Mouse (Mus musculus) CD4-positive, CD25-positive, alpha-beta regulatory T cell, adult 4 months (primary cell): ENCODE measurements around the gene Spats2. TPM values are rescaled to one million over a fixed set of nuclear protein-coding genes. Genes with fewer than 3 reads are reported as not detected.

Source experiments
- ATAC-seq: one replicate; pipeline ENCODE4 v1.8.0; 2017
- polyA plus RNA-seq, 2 experiments: library from polyadenylated mRNA; unstranded; fragments of 100-300 nt; shearing (Covaris generic); gene quantifications; one replicate each; pipeline ENCODE4 v1.2.1; 2017

Spats2 gene
- polyA plus RNA-seq, 2 experiments from 2014 or later, result 0.62 TPM; not detected in 1

DNA sequence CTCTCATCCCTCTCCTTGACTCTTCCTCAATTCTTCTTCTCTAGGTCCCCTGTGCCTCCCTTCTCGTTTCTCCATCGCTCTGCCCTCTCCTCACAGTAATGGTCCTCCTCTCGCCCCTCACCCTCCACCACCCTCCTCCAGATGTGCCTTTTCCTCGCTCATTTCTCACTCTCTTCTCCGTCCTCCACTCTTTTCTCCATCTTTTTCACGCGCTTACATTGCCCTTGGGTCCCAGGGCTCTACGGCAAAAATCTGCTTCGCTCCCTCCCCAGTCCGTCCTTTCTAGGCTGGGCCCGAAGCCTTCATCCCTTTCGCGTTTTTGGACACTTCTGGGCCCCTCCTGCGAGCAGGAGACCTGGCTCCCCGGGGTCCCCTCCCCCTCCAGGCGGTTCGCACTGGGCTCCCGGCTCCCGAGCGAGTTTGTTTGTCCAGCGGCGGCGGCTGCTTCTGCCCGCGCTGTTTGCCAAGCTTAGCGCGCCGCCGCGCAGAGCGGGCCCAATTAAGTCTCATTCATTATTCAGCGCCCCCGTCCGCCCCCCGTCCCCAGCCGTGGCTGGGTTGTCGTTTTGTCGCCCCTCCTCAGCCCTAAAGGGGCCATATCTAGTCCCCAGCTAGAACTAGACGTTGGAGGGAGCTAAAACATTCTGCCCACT lies 27.8 kb upstream of the Spats2 start:
- no peak for ATAC-seq

DNA sequence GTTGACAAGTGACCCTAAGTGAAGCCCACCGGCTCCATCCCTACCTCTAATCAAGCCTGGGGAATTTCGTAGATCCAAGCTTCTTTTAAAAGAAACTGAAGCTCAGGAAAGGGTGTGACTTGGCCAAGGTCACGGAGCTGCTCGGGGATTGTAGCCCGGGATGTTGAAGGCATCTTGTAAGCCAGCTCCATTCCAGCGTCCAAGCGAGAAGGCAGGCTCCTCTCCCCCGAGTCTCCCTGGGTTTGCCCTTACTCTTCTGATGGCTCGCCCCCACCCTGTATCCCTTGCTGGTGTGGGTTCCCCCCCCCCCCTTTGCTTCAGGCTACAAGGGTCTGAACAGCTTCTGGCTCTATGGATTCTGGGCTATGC lies 27.2 kb upstream of the Spats2 start:
- no peak for ATAC-seq

DNA sequence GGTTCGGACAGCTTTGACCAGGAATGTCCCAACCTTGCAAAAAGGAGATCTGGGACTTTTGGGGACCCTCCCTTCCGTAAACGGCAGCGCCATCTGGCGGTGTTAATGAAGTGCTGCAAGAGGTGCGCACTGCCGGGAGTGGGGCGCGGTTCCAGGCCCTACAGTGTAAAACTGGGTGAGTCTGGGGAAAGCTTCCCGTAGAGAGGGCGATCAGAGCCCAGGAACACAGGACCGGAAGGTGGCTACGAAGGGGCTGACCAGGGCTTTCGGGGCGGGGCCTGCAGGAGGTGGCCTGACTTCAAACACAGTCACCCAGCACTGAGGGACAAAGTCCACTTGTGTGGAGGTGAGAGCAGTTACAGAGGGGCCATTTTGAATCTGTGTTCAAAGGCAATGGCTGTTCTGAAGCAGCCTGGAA lies 26.6 kb upstream of the Spats2 start:
- ATAC-seq, result no peak

DNA sequence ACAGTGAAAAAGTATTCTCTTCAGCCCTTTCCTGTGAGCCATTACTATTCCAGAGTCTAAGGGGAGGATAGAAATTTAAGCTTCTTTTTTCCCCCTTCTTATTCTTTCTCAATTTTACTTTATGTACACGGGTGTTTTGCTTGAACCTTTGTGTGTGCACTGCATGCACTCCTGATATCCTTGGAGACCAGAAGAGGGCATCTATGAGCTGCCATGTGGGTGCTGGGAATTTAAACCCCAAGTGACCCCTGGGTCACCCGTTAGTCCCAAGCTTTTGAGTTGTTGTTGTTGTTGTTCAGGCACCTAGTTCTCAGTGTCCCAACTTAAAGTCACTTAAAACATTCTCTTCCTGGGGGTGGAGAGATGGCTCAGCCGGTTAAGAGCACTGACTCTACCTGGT lies 25.7 kb upstream of the Spats2 start:
- ATAC-seq, result no peak

DNA sequence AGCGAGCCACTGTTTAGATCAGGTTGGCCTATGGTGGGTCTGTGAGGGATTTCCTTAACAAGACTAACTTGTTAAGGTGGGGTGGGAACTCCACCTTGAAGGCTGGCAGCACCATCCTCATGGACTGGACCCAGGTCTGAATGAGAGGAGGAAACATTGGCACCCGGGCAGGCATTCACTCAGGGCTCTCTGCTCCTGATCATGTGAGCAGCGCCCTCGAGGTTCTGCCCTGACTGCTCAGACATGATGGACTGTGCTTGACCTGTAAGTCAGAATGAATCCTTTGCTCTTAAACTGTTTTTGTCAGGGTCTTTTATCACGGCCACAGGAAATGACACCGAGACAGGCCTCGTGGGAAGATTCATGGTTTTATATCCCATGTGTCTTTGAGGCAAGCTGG lies 20.5 kb upstream of the Spats2 start:
- no peak for ATAC-seq

DNA sequence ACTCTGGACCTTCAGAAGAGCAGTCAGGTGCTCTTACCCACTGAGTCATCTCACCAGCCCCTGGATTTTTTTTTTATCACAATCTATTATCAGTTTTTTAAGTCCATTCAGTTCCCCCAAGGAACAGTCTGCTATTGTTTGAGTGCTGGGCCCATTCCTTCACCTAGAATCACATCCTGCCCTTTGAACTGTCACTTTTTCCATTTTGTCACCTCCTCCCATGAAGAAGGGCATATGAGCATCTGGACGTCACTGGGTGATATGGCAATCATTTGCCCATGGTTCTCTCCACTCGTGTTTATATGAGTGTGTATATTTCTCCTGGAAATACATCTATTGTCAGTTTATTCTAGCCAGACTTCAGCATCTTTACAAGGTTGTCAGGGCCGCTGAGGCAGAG lies 17.9 kb upstream of the Spats2 start:
- ATAC-seq, result no peak

DNA sequence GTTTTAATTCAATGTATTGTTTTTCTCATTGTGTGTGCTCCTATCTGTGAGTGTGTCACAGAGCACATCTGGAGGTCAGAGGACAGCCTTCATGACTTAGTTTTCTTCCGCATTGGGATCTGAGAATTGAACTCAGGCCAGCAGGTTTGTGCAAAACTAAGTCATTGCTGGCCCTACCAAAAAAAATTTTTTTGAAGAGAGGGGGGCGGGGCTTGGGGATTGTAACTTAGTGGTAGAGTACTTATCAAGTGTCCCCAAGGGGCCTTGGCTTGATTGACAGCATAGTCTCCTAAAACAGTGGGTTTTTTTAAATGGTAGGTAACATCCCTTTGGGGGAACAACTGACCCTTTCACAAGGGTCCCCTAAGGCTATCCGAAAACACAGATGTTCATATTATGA lies 14.6 kb upstream of the Spats2 start:
- no peak for ATAC-seq

DNA sequence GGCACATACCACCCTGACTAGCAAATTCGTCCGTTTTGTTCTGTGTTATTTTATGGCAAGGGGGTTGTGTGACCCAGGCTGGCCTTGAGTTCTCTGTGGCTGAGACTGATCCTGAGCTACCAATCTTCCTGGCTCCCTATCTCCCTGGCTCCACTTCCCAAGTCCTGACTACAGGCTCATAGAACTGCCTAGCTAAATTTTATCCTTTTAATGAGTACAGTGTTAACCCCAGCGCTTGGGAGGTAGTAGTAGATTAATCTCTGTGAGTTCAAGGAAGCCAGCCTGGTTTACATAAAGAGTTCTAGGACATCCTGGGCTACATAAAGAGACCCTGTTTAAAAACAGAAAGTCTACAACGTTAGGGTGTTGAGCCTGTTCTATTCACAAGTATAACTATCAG lies 13.9 kb upstream of the Spats2 start:
- ATAC-seq, result no peak

DNA sequence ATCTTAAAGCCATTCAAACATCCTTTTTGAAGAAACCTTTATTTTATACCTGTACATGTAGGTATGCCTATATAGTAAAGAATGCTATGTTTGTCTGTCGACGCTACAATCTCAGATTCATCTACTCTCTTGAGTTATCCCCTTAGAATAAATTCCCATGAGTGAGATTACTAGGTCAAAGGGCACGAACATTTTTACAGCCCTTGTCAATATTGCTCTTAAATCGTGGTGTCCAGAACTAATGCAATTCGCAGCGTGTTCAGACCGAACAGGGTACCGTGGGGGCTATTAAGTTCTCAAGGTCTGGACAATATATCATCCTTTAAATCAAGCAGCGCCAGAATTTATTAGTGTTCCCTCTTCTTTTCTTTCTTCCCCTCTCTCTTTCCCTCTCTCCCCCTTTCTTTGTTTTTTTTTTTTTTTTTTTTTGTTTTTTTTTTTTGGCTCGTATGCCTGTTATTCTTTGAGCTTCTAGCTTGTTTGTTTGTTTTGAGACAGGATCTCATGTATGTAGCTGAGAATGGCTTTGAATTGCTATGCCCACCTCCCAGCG lies 12.8 kb upstream of the Spats2 start:
- ATAC-seq, result no peak

DNA sequence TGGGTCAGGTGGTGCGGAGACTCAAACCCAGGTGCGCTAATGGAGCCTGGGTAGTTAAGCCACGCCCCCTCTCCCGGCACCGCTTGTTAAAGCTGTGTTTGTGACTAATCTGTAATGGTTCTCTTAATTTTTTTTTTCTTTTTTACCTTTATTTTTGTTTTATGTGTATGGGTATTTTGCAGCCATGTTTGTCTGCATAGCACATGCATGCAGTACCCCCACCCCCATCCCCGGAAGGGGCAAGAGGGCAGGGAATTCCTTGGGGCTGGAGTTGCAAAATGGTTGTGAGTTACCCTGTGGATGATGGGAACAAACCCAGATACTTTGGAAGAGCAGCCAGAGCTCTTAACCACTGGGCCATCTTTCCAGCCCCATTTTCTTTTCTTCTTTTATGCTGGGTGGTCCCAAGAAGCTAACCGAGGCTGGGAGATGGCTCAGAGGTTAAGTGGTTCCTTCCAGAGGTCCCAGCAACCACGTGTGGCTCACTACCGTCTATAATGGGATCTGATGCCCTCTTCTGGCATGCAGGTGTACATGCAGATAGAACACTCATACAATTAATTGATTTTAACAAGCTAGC lies 12.2 kb upstream of the Spats2 start:
- ATAC-seq, result no peak

DNA sequence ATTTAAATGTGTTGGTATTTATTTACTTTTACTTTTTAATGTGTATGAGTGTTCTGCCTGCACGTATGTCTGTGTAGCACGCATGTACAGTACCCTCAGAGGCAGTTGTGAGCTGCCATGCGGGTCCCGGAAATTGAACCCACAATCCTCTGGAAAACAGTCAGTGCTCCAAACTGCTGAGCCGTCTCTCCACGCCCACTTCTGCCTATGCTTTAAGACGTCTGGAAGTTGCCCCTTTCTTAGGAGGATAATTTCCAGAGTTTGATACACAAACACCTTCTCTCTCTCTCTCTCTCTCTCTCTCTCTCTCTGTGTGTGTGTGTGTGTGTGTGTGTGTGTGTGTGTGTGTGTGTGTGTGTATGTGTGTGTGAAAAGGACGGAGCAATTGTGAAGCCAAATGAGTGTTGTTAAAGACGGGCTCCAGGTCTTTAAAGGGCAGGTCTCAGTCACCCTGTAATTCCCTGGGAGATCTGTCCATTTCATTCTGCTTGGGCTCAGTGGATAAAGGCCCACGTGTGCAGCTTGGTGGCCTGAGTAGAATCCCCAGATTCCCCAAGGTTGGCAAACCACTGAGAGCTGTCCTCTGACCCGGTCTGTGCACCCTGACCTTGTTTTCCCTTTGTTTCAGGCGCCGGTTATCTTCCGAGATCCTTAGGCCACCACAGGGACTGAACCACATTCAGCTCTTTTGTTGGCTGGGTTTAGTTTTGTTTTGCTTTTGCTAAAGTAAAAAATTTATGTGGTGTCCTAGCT lies 11.2 kb upstream of the Spats2 start:
- ATAC-seq, result no peak

DNA sequence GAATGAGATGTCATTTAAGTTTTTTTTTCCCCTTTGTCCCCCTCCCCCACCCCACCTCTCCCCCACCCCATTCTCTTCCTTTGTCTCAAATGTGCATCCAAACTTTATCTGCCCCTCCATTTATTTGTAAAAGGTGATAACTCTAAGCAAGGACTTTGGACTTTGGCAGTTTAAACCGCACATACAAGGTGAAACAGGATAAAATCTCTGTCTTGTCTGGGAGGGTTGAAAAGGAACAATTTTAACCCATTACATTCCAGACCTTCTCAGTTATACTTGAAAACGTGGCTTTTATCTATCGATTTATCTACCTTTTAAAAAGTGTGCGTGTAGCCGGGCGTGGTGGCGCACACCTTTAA lies 10.7 kb upstream of the Spats2 start:
- no peak for ATAC-seq

DNA sequence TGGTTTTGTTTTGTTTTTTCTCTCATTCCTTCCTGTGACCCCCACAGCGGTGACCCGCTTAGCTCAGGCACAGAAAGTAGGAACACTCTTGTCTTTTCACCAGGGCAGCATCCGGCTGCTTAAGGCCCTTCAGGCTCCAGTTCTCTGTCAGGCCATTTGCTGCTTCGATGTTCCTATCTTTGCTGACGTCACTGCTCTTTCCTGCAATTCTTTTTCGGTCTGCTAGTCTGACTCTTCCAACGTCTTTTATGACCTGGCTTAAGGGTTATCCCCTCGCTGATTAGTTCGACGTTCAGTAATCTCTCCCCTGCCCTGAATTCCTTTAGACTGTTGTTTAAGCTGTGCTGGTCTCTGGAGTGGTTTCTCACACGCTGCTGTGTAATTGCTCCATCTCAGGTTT lies 9.2 kb upstream of the Spats2 start:
- ATAC-seq, result no peak

DNA sequence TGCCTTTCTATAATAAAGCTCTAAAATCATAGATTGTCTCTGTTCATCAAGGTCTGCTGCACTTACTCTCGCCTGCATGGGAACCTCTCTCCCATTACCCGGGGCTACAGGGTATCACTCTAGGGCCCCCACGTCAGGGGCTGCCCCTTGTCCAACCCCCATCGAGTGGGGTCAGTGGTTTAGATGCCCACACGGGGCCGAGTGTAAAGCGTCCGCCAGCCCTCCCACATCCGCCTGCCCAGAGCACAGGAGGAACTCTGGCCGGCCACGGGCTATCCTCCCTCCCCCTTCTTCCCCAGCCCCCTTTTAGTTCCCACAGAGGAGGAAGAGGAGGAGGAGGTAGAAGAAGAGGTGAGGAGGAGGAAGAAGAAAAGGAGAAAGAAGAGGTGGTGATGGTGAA lies 4.9 kb upstream of the Spats2 start:
- no peak for ATAC-seq

DNA sequence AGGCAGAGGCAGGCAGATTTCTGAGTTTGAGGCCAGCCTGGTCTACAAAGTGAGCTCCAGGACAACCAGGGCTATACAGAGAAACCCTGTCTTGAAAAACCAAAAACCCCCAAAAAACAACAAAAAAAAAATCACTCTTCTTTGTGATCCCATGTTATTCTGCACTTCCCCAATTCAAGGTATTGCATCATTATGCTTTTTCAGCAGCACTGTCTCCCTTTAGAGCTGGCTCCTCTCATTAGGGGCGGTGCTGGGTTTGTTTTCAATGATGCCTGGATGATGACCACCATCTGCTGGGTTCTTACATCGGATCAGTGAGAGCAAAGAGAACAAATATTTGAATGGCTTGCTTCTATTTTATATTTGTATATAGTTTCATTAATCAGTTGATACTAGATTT lies 3.1 kb upstream of the Spats2 start:
- ATAC-seq, result no peak

DNA sequence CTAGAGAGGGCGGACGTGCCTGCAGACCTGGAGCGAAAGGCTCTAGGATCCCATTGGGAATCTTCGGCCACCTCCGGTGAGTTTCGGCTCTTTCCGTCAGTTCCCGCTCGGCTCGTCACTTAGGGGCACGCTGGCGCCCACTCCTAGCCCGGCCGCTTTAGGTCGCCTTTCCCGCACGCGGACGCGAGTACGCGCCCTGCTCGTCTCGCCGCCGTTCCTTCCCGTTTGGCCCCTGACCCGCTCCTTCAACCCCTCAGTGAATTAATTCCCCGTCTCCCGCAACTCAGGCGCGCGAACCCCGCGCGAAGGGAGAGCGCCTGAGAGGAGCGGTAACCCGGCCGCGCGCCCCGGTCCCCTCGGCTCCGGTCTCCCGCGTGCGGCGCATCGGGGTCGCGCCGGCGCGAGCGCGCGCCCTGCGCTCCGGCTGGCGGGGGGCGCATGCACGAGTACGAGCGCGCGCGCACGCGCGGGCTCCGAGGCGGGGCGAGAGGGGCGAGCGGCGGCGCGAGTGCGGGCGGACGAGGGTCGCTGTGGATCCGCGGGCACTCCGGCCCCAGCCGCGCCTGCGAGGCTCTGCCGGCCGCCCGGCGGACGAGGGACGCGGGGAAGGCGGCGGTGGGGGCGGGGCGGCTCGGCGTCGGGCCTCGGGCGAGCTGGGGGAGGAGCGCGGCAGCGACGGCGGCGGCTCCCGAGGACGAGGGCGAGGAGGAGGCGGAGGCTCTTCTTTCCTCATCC lies 532 bp downstream of the Spats2 start:
- no peak for ATAC-seq

DNA sequence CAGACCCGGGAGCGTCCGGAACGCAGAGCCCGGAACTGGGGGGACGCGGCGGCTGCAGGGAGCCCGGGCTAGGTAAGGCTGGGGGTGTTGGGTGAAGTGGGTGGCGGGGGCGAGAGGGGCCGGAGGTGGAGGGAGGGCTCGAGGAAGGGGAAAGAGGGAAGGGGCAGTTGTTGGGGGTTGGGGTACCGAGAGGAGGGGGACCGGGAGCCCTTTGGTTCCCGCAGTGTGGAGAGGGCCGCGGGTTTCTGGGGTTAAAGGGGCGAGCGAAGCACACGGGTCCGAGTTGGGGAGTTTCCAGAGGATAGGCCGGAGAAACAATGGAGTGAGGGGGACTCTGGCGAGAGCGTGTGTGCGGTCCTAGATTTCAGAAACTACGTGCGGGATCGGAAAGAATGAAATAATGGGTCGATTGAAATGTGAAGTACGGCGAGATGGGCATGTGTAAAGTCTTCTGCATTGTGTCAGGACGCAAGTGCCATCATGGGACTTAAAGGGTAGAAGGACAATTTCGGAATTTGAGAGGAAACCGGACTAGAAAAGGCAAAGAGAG lies 1.2 kb downstream of the Spats2 start:
- no peak for ATAC-seq

DNA sequence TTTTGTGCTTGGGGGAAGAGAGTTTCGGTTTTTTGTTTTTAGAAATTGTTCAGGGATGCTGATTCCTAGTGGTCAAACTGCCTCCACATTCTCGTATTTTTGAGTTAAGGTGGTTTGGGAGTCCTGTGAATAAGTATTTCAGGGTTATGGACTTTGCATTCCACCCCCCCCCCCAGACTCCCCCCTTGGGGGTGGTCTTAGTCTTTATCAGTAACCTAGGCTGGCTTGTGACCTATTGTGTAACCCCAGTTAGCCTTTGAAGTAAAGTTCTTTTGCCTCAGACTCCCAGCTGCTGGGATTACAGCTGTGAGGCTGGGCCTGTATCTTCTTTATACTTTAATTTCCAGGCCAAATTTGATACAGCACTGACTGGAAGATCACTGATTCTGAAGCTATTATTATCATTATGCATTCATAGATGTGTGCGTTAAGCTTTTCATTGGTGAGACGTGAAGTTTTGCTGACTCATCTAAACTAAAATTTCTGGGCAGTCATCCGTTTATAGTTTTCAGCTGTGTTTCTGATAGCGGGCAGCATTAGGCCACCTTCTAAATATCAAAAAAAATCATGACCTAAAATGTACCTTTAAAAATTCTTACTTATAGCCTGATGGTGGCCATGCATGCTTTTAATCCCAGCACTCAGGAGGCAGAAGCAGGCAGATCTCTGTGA lies 2.3 kb downstream of the Spats2 start:
- ATAC-seq, result no peak

DNA sequence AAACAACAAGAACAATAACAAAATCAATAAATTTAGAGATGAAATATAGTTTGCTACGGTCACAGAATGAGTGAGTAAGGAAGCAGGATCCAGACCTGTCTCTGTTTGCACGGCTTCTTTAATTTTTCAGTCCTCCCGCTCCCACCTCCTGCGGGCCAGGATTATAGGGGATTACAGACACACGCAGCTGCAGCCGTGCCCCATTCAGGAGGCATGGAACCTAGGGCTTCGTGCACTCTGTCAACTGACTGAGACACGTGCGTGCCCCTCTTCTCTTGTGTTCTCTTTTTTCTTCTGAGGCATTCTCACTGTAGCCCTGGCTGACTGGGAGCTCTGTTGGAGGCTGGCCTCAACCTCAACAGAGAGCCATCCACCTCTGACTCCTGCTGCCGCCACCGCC lies 3.7 kb downstream of the Spats2 start:
- ATAC-seq, result no peak

DNA sequence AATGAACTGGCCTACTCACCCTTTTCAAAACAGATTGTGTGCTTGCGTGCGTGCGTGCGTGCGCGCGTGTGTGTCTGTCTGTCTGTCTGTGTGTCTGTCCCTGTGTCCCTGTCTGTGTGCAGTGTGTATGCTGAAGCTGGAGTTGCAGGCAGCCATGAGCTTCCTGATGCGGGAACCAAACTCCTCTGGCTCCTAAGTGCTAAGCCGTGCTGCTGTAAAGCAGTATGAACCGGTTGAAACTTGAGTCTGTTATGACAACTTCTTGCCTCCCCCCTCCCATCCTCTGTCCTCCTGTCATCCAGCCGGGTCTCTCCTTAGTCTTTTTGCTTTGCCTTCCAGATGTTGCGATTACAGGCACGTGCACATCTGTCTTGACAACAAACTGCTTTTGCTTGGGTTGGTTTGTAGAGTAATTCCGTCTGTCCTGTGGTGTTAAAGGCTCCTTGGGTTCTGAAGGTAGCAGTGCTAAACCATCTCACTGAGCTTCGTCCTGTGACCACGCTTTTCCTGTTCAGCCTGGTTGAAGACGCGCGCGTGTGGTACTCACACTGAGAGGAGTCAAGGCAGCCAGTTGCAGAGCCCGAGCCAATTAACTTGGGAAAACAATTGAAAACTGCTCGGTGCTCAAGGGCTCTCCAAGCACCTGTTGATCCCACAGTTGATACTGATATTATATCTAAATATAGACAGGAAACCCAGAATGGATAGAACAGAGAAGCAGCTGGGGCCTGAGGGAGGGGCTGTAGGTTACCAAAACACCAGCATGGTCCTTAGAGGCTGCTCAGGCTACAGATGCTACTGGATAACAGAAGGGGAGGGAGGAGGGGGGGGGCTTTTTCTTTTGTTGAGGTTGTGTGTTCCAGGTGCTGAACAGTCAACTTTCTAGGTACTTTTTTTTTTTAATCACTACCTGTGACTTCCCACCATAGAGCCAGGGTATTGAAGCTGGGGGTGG lies 4.5 kb downstream of the Spats2 start:
- no peak for ATAC-seq

DNA sequence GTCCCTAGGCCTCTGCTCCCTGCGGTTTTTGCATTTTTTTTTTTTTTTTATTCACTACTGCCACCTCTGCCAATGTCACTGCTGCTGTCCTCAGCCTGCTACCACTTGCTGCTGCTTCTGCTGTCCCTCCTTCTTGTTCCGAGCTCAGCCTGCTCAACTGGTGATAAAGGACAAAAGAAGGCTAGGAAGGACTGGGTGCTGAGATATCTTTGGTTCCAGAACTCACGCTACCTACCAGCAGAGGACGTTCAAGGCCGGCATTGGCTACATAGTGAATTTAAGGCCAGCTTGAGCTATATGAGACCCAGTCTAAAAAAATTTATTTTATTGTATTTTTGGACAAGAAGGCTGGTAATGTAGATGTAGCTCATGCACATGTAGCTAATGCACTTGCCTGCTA lies 12.7 kb downstream of the Spats2 start:
- no peak for ATAC-seq
